Mouse (Mus musculus) hindbrain, embryonic 15.5 days (tissue): ENCODE results near the gene Nkx1-2. TPM values are rescaled to one million over a fixed set of nuclear protein-coding genes. Genes with fewer than 3 reads are reported as not detected.

Source experiments
- ATAC-seq: fragments of 200-750 bp; cut with Nextera tagmentation; 2 replicates; pipeline ENCODE4 v1.8.0; 2017; ENCODE audit warnings: low read depth, moderate number of reproducible peaks, moderate TSS enrichment; ENCODE audit not compliant: low FRiP score
- H3K27ac ChIP-seq: fragments of 300-500 bp; sonication (generic); replicated peaks from 2 replicates; pipeline ENCODE4 v1.5.1; 2015; ENCODE audit warnings: mild to moderate bottlenecking, inconsistent platforms
- H3K27me3 ChIP-seq: fragments of 300-500 bp; sonication (generic); 2 replicates; pipeline ENCODE4 v1.6.1; 2015; ENCODE audit warnings: control low read depth, inconsistent platforms
- H3K36me3 ChIP-seq: fragments of 300-500 bp; sonication (generic); 2 replicates; pipeline ENCODE4 v1.6.1; 2015; ENCODE audit warnings: control low read depth, inconsistent platforms
- H3K4me1 ChIP-seq: fragments of 300-500 bp; sonication (generic); replicated peaks from 2 replicates; pipeline ENCODE4 v1.6.1; 2015; ENCODE audit warnings: control low read depth, inconsistent platforms
- H3K4me2 ChIP-seq: fragments of 300-500 bp; sonication (generic); 2 replicates; pipeline ENCODE4 v1.6.1; 2015; ENCODE audit warnings: moderate library complexity, mild to moderate bottlenecking, inconsistent platforms
- H3K4me3 ChIP-seq: fragments of 300-500 bp; sonication (generic); 2 replicates; pipeline ENCODE4 v1.5.1; 2015; ENCODE audit warnings: mild to moderate bottlenecking, inconsistent platforms
- H3K9ac ChIP-seq: fragments of 300-500 bp; sonication (generic); 2 replicates; pipeline ENCODE4 v1.6.1; 2015; ENCODE audit warnings: inconsistent platforms
- H3K9me3 ChIP-seq: fragments of 300-500 bp; sonication (generic); 2 replicates; pipeline ENCODE4 v1.6.1; 2016; ENCODE audit warnings: control low read depth, inconsistent platforms
- WGBS: fragments of 180-500 bp; shearing (Covaris S2); methylation state at CpG from one replicate; pipeline ENCODE4 v1.1.7; 2015; 5-methylcytosine and 5-hydroxymethylcytosine counted together
- polyA plus RNA-seq: library from polyadenylated mRNA; unstranded; fragments of >200 nt; fragmentation: Nextera tagmentation; extraction: Ambion mirVana; gene quantifications from 2 replicates; pipeline ENCODE4 v1.2.1, GENCODE M21; 2015

The Nkx1-2 gene
- polyA plus RNA-seq, 1 experiment from 2014 or later, result 0.52 TPM

DNA sequence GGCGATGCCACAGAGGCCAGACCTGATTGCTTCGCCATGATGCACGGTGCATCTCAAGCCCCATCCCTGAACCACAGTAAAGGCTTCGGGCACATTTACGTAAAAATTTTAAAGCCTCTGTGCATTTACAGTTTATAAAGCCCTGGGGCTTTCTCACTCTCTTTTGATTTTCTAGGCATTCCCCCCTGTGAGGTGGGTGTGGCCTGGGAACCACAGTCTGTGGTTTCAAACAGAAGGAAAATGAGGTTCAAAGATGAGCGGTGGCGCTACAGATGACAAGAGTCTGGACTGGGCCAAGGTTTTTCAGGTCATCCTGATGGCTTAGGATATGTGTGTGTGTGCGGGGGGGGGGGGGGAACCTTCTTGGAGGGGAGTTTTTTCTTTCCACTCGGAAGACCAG lies 589 bp upstream of the Nkx1-2 start:
- 4% methylated on average over 9 of the region's 9 CpGs for WGBS

DNA sequence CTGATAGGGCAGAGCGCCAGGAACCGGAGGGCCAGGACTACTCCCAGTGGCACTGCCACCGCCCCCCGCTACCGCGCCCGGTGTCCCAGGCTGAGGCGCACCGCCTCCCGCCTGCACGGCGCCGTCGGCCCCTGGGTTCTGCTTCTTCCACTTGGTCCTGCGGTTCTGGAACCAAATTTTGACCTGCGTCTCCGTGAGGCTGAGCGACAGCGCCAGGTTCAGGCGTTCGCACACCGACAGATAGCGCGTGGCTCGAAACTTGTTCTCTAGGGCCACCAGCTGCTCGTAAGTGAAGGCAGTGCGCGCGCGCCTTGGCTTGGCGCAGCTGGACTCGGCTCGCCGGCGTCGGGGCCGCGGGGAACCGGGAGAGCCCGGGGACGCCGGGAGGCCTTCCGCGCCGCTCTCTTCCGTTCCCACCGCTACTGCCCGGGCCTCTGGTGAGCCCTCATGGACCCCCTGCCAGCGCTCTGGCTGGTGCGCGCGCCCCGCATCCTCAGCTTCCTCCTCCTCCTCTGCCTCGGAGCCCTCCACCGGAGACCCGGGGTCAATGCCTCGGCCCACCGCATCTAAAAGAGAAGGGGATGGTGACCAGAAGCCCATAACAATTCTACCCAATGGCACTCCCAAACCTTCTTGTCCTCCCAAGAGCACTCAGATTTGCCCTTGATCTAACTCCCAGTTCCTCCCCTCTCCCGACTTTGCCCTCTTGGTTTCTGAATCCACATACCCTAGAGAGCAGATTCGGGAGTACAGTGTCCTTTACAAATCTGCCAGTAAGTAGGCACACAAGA lies 2.0 kb downstream of the Nkx1-2 start:
- H3K27me3 ChIP-seq, result peaks cover 77% of the 10 kb centered on the region
- no peak for ATAC-seq
- H3K4me2 ChIP-seq, result peak overlapping the region; percentile 94
- H3K27ac ChIP-seq, result no peak overlapping the region
- H3K4me3 ChIP-seq, result peak overlapping the region; percentile 46
- H3K4me1 ChIP-seq, result peaks cover 34% of the 10 kb centered on the region
- H3K9me3 ChIP-seq, result no peaks in the 10 kb centered on the region
- H3K9ac ChIP-seq, result peak overlapping the region; percentile 16
- H3K36me3 ChIP-seq, result no peaks in the 10 kb centered on the region
- WGBS, result 0% methylated on average over 54 of the region's 60 CpGs

More for the DNA sequence above, 589 bp upstream of the Nkx1-2 start:
- no peak for ATAC-seq
- Histone ChIP-seq H3K27me3 (peaks cover 78% of the 10 kb centered on the region), H3K27ac (no peak overlapping the region), H3K9ac (peak overlapping the region; percentile 9; the same call in 1 of the 2 replicates), H3K9me3 (no peaks in the 10 kb centered on the region), H3K4me3 (peak overlapping the region; percentile 37), H3K4me2 (peak overlapping the region; percentile 82), H3K4me1 (peaks cover 34% of the 10 kb centered on the region), H3K36me3 (no peaks in the 10 kb centered on the region)

- H3K27me3 ChIP-seq, result peaks cover 69% of the 10 kb centered on the region
- no peak for ATAC-seq
- 12% methylated on average over 26 of the region's 26 CpGs for WGBS
- no peak overlapping the region for H3K27ac ChIP-seq
- peaks cover 34% of the 10 kb centered on the region for H3K4me1 ChIP-seq
- H3K9ac ChIP-seq, result peak overlapping the region; percentile 16; the same call in 1 of the 2 replicates
- peak overlapping the region; percentile 46 for H3K4me3 ChIP-seq
- H3K4me2 ChIP-seq, result peak overlapping the region; percentile 94
- H3K36me3 ChIP-seq, result no peaks in the 10 kb centered on the region
- no peaks in the 10 kb centered on the region for H3K9me3 ChIP-seq
These were observed 2.7 kb downstream of the Nkx1-2 start for GRCm38 (mm10) chr7:132596557-132597250.

- Histone ChIP-seq H3K9me3 (no peaks in the 10 kb centered on the region), H3K4me1 (peaks cover 34% of the 10 kb centered on the region), H3K27me3 (peaks cover 60% of the 10 kb centered on the region), H3K4me3 (no peak overlapping the region), H3K9ac (no peak overlapping the region), H3K4me2 (no peak overlapping the region), H3K27ac (no peak overlapping the region), H3K36me3 (no peaks in the 10 kb centered on the region)
- no peak for ATAC-seq
- WGBS, result 88% methylated on average over 3 of the region's 3 CpGs
These were observed 3.6 kb downstream of the Nkx1-2 start for GRCm38 (mm10) chr7:132595787-132596186.

- 97% methylated on average over 2 of the region's 2 CpGs for WGBS
- H3K27ac ChIP-seq, result no peak overlapping the region
- no peak overlapping the region for H3K4me3 ChIP-seq
- H3K9me3 ChIP-seq, result no peaks in the 10 kb centered on the region
- peaks cover 26% of the 10 kb centered on the region for H3K4me1 ChIP-seq
- no peak for ATAC-seq
- no peak overlapping the region for H3K9ac ChIP-seq
- no peak overlapping the region for H3K4me2 ChIP-seq
- H3K36me3 ChIP-seq, result no peaks in the 10 kb centered on the region
- peaks cover 47% of the 10 kb centered on the region for H3K27me3 ChIP-seq
These were observed 5.1 kb downstream of the Nkx1-2 start for GRCm38 (mm10) chr7:132594325-132594724.

DNA sequence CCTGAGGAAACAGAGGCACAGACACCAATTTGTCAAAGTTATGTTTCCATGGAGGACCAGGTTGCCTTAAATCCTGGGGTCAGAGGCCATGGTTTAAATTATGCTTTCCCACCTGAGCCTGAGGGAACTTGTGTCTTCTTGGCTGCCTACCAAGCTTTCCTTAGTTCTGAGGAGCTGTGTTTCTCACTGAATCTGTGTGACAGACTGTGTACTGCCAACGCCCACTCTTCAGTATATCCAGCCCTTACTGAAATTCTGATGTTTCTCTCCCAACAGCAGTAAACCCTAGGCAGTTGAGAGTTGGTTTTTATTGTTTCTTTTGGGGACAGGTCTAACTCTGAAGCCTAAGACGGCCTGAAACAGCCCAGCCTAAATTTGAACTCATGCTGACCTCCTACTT lies 5.7 kb downstream of the Nkx1-2 start:
- ATAC-seq, result no peak
- Histone ChIP-seq H3K4me2 (no peak overlapping the region), H3K9ac (no peak overlapping the region), H3K27me3 (peaks cover 41% of the 10 kb centered on the region), H3K4me1 (peaks cover 20% of the 10 kb centered on the region), H3K27ac (no peak overlapping the region), H3K9me3 (no peaks in the 10 kb centered on the region), H3K36me3 (no peaks in the 10 kb centered on the region), H3K4me3 (no peak overlapping the region)
- WGBS, result 71% methylated on average over 2 of the region's 2 CpGs

- no peak for ATAC-seq
- Histone ChIP-seq H3K27me3 (peaks cover 4% of the 10 kb centered on the region; the same call in 1 of the 2 replicates), H3K4me1 (no peaks in the 10 kb centered on the region), H3K9ac (no peak overlapping the region), H3K36me3 (no peaks in the 10 kb centered on the region), H3K4me2 (no peak overlapping the region), H3K4me3 (no peak overlapping the region), H3K9me3 (no peaks in the 10 kb centered on the region), H3K27ac (no peak overlapping the region)
- WGBS, result 67% methylated on average over 5 of the region's 5 CpGs
These were observed 9.8 kb downstream of the Nkx1-2 start for GRCm38 (mm10) chr7:132589610-132590009.

DNA sequence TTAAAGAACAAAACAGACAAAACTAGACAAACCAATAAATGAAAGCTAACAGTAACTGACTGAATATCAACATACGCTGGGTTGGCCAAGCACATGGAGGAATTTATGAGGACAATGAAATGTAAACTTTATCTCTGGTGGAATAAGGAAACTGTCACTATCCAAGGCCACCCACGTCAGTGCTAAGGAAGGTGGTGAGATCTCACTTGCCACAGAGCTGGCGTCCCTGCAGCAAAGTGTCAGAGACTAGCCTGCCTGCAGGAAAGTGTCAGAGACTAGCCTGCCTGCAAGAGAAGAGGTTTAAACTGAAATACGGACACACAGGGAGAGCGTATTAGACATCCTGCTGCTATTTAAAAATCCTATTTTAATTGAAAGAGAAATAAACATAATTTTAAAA lies 12.3 kb downstream of the Nkx1-2 start:
- no peak for ATAC-seq
- Histone ChIP-seq H3K9ac (no peak overlapping the region), H3K27me3 (no peaks in the 10 kb centered on the region), H3K9me3 (no peaks in the 10 kb centered on the region), H3K4me2 (no peak overlapping the region), H3K4me3 (no peak overlapping the region), H3K27ac (no peak overlapping the region), H3K36me3 (no peaks in the 10 kb centered on the region), H3K4me1 (no peaks in the 10 kb centered on the region)
- WGBS, result 80% methylated on average over 5 of the region's 5 CpGs

- no peaks in the 10 kb centered on the region for H3K9me3 ChIP-seq
- no peaks in the 10 kb centered on the region for H3K4me1 ChIP-seq
- no peak for ATAC-seq
- no peak overlapping the region for H3K4me3 ChIP-seq
- H3K27ac ChIP-seq, result no peak overlapping the region
- no peak overlapping the region for H3K4me2 ChIP-seq
- no peak overlapping the region for H3K9ac ChIP-seq
- H3K36me3 ChIP-seq, result no peaks in the 10 kb centered on the region
- H3K27me3 ChIP-seq, result no peaks in the 10 kb centered on the region
- WGBS, result 69% methylated on average over 3 of the region's 3 CpGs
These were observed 13.5 kb downstream of the Nkx1-2 start for GRCm38 (mm10) chr7:132585695-132586491.

DNA sequence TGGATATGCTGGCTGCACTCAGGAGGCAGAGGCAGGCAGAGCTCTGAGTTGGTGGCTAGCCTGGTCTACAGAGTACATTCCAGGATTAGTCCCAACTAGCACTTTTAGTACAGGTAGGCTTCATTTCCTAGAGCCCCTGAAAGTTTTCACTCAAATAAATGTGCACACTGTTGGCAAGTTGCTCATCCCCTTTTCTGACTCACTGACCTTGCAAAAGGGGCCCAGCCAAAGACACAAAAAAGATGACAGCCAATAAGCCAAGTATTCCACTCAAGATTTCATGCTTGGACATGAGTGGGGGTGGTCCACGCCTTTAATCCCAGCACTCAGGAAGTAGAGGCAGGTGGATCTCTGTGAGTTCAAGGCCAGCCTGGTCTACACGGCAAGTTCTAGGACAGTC lies 18.0 kb downstream of the Nkx1-2 start:
- 90% methylated on average over 2 of the region's 2 CpGs for WGBS
- no peak for ATAC-seq
- no peak overlapping the region for H3K4me3 ChIP-seq

DNA sequence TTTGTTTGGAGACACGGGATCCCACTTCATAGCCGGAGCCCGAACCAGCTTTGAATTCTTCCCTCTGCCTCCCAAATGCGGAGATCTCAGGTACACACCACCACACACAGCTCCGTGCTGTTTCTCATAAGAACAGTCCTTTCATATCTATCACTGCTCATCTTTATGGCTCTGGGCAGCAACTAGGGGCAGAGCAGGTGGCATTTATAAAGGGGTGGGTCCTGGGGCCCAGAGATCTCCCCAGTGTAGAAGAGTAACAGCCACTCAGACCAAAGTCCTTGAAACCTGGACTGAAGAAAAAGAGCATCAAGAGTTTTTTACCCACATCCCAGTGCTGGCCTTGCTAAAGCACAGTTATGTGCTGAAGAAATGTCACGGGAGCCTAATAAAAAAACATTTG lies 18.9 kb downstream of the Nkx1-2 start:
- no peak for ATAC-seq
- Histone ChIP-seq H3K27me3 (no peaks in the 10 kb centered on the region), H3K9me3 (no peaks in the 10 kb centered on the region), H3K4me1 (peaks cover 7% of the 10 kb centered on the region), H3K4me2 (no peak overlapping the region), H3K4me3 (no peak overlapping the region), H3K9ac (no peak overlapping the region), H3K27ac (no peak overlapping the region), H3K36me3 (no peaks in the 10 kb centered on the region)
- WGBS, result 82% methylated on average over 6 of the region's 6 CpGs

More for the DNA sequence above, 18.0 kb downstream of the Nkx1-2 start:
- Histone ChIP-seq H3K4me2 (no peak overlapping the region), H3K4me1 (peaks cover 3% of the 10 kb centered on the region), H3K27me3 (no peaks in the 10 kb centered on the region), H3K27ac (no peak overlapping the region), H3K36me3 (no peaks in the 10 kb centered on the region), H3K9ac (no peak overlapping the region), H3K9me3 (no peaks in the 10 kb centered on the region)

- Histone ChIP-seq H3K27ac (no peak overlapping the region), H3K4me2 (peak overlapping the region; percentile 86), H3K27me3 (no peaks in the 10 kb centered on the region), H3K9ac (no peak overlapping the region), H3K9me3 (no peaks in the 10 kb centered on the region), H3K4me3 (peak overlapping the region; percentile 91; the same call in 1 of the 2 replicates), H3K36me3 (no peaks in the 10 kb centered on the region), H3K4me1 (peaks cover 19% of the 10 kb centered on the region)
- 61% methylated on average over 4 of the region's 4 CpGs for WGBS
- no peak for ATAC-seq
These were observed 22.5 kb downstream of the Nkx1-2 start for GRCm38 (mm10) chr7:132576891-132577290.
